Mouse (Mus musculus): ENCODE data around the gene Chchd2.

GRCm38 (mm10) chr5:129847558-129847820 lies 39.8 kb downstream of the Chchd2 start:
- TF ChIP-seq CTCF (IDR thresholded peaks at IDR 0.05; ENCODE audit: insufficient read depth, low read depth, low read length) (no peak), POLR2A (IDR thresholded peaks at IDR 0.05; ENCODE audit: insufficient read depth, low read depth, low read length) (no peak)

Data from olfactory bulb, adult 2 months (tissue).